Mouse (Mus musculus): ENCODE results near the gene Hagh. TPM values are rescaled to one million over a fixed set of nuclear protein-coding genes. Genes with fewer than 3 reads are reported as not detected.
A peak's percentile ranks its signal among the peaks of the same experiment; 100 is the strongest.

Hagh gene
- total RNA-seq, 4 experiments from 2014 or later: 121 to 133 (median 126) TPM

DNA sequence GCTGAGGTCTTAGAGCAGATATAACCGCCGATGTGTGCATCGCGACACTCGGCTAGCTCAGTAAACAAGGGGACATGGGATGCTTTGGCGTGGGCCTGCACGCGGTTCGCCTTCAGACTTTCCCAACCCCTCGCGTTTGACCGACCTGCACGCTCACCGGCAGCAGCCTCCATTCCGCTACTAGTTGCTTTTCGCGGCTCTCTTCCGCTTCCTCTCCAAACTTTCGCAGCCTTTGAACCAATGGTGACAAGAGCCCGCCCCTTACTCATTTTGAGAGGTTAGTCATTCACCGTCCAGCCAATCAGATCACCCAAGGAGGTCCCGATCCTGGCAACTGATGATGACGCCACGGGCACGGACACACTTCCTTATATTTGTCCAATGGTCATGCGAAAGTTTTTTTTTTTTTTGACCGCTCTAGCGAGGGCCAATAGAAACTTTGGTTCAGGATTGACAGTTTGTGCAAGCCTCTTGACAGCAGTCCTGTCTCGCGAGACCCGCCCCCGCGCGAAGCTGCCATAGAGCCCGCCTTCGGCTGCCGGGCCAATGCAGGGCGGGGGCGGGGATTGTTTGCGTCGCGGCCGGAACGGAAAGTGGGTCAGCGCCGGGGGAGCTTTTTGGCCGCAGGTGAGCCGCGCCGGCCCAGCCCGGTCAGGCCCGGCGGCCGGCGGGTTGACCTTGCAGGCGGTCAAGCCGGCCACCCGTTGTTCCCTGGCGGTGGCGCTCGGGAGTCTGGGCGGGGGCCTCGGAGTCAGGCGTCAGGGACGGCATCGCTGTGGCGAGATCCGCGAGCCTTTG, 46.4 kb downstream of the Hagh start, which contains the start of the genes Nubp2 and Spsb3:
TSS of gene Nubp2 (minus strand) at position 216 of the 798 bp plus-strand sequence.
TSS of gene Spsb3 (plus strand) at position 510 of the 798 bp plus-strand sequence.
- peak; percentile 99 to 100 for DNase-seq (ENCODE audit: low spot score in 2 of 2)

DNA sequence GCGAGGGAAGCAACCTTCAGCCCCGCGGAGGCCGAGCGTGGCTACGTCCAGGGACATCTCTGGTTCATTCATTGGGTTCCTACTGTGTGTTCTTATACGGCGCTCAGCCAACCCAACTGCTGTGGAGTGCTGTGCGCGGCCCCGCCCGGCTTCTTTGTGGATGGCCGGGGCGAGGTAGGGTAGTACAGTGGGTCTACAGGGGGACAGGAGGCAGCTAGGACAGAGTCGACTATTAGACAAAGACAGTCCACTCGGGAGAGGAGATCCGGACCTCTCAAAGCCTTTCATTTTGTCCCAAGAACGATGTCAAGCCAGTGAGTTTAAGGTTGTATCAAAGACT, 47.0 kb downstream of the Hagh start:
- no peak for DNase-seq (ENCODE audit: low spot score in 2 of 2)

DNA sequence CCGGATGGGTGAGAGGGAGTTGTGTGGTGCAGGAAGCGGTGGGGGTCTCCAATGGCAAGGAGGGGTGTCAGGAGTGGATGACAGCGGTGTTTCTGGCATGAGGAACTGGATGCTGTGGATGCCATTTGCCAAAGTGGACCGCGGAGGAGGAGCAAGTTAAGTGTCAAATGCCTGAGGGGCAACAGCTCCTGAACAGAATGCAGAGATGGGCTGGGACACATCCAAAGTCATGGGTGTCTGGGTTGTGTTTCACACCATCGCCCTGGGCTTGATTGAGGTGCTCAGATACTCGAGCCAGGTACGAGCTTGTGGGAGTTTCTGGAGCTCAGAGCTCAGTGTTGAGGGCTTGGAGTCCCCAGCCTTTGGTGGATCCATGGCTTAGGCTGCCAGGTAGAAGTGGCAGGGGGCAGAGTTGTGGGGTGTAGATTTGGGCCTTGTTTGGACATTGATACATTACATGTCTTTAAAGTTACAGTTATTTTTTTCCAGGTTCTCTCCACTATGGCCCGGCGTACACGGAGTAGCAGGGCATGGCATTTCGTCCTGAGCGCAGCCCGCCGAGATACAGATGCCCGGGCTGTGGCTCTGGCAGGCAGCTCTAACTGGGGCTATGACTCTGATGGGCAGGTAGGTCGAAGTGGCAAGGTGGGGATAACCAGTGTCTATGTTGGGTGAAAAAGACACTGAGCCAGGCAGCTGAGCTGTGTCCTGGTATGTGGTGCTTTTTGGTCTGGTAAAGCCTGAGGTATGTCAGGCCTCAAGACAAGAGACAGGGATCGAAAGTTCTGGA, 47.5 kb downstream of the Hagh start:
- no peak for DNase-seq (ENCODE audit: low spot score in 2 of 2)

DNA sequence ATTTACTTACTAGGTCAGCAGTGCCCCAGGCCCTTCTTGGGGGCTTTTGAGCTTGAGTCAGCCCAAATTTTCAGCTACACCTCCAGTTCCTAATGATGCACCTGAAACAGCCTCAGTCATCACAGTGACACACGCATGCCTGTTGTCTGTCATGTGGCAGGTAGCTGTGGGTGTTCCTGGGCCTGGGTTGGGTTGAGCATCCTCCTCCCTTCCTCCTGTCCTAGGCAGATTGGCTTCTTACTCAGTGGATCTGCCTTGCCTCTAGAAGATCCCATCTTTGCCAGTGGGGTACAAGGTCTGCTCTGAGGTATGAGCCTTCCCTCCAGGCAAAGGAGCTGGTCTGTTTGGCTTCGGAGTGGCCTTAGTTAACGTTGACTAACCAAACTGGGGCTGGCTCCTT, 48.9 kb downstream of the Hagh start:
- DNase-seq (ENCODE audit: low spot score in 2 of 2): no peak

DNA sequence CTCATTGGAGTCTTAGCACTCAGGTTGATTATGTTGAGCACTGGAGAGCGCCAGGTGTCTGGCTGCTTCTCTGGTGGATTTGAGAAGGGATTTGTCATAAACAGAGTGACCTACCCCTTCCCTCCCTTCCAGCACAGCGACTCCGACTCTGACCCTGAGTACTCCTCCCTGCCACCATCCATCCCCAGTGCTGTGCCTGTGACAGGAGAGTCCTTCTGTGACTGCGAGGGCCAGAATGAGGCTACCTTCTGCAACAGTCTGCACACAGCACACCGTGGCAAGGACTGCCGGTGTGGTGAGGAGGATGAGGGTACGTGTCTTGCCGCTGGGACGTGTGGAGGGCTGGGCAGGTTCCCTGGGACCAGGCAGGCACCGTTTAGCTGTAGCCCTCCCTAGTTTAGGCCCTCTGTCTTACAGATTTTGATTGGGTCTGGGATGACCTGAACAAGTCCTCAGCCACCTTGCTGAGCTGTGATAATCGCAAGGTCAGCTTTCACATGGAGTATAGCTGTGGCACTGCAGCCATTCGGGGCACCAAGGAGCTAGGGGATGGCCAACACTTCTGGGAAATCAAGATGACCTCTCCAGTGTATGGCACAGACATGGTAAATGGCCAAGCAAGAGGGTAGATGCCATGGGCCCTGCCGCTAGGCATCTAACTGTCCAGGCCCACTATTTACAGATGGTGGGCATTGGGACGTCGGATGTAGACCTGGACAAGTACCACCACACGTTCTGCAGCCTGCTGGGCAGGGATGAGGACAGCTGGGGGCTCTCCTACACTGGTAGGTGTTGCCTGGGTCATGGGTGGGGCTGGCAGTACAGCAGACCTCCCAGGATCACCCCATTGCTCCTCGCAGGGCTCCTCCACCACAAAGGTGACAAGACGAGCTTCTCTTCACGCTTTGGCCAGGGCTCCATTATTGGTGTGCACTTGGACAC, 50.5 kb downstream of the Hagh start:
- no peak for DNase-seq (ENCODE audit: low spot score in 2 of 2)

DNA sequence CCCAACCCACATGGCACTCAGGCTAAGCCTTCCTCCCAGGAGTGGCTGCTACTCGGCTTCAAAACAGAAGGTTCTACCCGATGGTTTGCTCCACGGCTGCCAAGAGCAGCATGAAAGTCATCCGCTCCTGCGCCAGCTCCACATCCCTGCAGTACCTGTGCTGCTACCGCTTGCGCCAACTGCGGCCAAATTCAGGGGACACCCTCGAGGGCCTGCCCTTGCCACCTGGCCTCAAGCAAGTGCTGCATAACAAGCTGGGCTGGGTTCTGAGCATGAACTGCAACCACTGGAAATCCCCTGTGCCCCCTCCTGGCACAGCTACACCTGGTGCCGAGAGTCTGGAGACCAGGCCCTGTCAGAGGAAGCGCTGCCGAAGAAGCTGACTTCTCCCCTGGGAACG, 51.4 kb downstream of the Hagh start:
- DNase-seq (ENCODE audit: low spot score in 2 of 2): peak in 1 of 2 experiments; percentile 31

DNA sequence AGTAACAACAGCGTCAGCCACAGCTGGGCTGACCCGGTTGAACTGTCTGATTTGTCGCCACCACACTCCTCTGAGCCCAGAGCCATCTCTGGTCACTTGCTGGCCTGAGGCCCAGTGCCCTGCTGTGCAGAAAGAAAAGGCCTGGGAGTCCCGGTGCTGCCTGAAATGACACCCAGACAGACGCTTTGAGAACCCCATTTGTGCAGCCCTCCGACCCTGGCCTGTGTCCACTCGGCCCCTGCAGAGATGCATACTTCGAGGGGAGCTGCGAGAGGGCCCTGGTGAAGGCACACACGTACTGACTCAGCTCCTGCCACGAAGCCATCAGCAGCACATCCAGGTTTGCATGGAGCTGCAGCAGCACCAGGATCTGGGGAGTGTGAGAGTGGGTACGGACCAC, 52.8 kb downstream of the Hagh start:
- DNase-seq (ENCODE audit: low spot score in 2 of 2): no peak

DNA sequence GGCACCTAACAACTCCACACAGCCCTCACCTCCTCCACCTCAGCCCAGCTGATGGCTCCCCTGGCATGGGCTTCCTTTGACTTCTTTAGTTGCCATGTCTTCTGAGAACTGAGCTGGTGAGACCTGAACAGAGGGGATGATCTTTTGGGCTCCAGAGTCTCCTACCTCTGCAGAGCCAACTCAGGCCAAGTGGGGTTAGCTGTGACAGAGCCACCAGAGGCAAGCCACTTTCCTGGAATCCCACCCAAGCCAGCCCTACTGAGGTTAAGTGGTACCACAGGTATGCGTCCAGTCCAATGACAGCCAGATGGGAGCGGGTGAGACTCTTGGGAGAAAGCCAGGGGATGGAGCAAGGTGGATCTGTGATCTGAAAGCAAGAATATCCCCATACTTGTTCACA, 53.3 kb downstream of the Hagh start:
- DNase-seq (ENCODE audit: low spot score in 2 of 2): no peak

DNA sequence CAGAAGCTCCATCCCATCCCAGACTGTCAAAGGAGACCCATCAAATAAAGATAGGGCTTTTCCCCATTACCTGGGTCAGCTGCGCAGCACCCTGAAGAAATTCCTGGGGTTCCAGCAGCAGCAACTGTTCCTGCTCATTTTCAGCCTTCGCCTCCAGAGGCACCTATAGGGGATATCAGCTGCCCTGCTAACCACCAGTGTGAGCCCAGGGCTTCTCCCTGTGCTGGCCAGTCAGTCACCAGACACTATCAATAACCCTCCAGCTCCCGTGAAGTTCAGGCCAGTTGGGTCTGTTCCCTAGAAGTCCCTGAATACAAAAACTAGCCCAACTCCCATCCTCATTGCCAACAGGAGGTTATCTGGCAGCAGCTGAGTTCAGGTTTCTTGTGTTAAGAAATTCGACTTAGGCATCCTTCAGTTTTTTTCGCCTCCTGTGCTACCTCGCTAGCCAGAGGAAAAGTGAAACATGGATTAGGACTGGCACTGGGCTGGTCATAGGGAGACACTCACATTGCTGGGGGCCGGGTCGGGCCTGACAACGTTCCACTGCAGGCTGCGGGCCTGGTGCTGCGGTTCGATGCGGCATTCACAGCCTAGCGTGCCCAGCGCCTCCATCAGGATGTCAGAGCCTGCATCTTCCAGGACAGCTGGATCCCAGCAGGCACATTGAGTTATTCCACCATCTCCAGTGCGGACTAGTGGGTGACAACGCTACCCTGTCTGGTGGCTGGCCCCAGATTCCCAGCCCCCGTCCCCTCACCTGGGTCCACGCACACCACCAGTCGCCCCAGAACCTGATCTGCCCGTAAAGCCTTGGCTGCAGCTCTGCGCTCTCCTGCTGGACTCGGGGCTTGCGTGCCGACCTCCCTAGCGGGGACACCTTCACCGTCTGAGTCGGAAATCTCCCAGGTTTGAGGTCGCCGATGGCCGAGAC, 54.4 kb downstream of the Hagh start:
- peak in 1 of 2 experiments; percentile 2 for DNase-seq (ENCODE audit: low spot score in 2 of 2)

DNA sequence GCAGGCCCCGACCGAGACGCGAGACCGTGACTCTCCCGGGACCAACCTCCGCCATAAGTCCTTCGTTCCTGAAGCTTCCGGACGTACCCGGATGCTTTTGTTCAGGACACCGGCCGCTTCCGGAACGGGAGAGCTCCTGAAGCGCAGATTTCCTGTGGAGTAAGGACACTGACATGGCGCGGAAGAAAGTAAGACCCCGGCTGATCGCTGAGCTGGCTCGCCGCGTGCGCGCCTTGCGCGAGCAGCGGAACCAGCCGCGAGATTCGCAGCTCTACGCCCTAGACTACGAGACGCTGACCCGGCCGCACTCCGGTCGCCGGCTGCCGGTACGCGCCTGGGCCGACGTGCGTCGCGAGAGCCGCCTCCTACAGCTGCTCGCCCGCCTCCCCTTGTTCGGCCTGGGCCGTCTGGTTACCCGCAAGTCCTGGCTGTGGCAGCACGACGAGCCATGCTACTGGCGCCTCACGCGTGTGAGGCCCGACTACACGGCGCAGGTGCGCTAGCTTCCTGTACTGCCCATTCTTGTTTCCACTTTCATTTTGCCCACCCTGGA, 55.1 kb downstream of the Hagh start, which contains the start of the genes Eme2 and Mrps34:
TSS of gene Eme2 (minus strand) at position 93 of the 553 bp plus-strand sequence.
TSS of gene Mrps34 (plus strand) at position 122 of the 553 bp plus-strand sequence.
- DNase-seq (ENCODE audit: low spot score in 2 of 2): peak in 1 of 2 experiments; percentile 78

DNA sequence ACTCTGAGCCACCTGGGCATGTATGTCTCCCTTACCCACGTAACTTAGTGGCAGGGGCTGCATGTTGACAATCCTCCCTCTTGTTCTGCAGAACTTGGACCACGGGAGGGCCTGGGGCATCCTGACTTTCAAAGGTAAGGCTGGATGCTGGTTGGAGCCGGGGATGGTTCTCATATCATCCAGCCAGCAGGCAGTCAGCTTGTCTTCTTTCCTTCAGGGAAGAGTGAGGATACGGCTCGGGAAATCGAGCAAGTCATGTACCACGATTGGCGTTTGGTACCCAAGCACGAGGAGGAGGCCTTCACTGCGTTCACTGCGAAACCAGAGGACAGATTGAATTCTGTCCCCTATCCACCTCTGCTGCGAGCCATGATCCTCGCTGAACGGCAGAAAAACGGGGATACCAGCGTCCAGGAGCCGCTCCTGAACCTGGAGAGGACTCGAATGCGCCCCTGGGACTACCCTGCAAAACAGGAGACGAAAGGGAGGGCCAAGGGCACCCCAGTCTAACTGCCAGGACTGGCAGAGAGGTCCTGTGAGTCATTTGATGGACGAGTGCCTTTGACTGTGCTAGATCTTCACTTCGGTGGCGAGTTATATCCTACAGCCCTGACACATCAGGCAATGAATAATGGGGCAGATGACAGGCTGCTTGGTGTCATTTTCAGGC, 55.8 kb downstream of the Hagh start:
- no peak for DNase-seq (ENCODE audit: low spot score in 2 of 2)

DNA sequence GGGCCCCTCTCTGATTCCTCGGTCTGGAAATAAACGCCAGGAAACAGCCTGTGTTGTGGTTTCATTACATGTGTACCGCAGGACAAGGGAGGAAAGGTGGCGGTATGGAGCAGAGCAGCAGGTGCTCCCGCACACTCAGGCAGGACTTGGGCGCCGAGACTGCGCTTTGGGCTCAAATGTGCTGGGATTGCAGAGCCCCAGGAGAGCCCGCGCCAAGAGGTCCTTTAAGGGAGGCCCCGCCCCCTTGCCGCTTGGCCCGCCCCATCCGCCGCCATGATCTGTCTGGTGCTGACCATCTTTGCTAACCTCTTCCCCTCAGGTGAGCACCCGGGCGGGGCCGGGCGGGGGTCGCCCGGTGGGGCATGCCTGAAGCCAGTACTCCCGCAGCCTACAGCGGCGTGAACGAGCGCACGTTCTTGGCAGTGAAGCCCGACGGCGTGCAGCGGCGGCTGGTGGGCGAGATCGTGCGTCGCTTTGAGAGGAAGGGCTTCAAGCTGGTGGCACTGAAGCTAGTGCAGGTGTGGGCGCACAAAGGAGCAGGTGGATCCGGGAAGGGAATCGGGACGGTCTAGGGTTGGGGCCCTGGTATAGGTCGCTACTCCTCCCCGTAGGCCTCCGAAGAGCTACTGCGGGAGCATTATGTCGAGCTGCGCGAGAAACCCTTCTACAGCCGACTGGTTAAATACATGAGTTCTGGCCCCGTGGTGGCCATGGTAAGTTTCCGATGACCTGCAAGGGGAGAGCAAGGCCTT, 56.5 kb downstream of the Hagh start, which contains the start of gene Nme3:
TSS of gene Nme3 (plus strand) at position 260 of the 752 bp plus-strand sequence.
- peak in 1 of 2 experiments; percentile 67 for DNase-seq (ENCODE audit: low spot score in 2 of 2)

DNA sequence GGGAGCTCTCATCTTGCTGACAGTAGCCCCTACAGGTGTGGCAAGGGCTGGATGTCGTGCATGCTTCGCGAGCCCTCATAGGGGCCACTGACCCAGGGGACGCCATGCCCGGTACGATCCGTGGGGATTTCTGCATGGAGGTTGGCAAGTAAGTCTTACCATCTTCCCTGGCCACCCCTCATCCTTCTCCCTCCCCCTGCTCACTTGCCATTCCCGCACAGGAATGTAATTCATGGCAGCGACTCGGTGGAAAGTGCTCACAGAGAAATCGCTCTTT, 57.0 kb downstream of the Hagh start:
- DNase-seq (ENCODE audit: low spot score in 2 of 2): no peak

DNA sequence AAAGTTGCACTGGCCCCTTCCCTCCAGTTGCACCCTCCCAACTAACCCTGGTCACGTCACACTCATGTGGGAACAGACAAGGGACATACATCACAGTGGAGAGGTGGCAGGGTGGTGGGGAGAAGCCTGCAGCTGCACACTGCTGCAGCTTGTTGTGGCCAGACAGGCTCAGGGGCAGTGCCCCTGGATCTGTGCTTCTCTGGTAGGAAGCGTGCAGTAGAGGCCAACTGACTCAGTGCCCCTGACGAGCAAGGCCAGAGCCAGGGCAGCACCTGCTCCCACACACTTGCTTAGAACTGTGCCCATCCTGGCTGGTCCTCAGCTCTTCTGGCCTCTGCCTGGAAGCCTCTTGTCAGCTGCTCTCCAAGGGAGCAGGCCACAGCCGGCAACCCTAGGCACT, 57.7 kb downstream of the Hagh start:
- DNase-seq (ENCODE audit: low spot score in 2 of 2): no peak

DNA sequence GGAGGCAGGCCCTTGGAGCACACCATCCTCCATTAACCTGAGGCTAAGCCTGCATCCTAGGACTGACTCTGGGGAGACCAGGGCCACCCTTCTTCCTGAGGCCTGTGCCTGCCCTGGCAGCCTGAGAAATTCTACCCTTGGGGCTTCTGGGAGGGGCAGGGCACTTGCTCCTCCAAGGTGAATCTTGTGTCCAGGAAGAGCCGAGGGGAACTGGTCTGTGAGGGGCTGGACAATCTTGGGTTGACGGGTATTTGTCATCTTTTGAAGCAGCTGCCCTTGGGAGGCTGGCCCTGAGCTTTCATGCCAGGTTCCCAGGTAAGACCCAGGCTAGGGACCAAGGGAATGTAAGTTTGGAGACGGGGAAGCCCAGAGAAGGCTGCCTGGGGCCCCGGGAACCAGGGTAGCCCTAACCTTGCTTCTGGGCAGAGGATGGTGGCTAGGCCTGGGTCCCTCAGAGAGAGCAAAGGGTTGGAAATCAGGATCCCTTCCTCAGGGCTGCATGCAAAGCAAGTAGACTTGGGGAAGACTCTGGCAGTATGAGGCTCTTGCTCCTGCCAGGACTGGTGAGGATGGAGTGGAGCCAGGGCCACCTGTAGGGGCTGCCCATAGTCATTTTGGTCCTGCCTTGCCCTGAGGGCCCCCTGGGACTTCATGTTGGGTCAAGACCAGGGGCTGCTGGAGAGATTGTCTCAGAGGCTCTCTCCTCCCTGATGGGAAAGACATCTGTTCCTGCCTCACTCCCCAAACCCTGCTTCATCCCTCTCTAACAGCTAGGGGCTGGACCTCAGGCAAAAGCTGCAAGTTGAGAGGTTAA, 58.3 kb downstream of the Hagh start:
- DNase-seq (ENCODE audit: low spot score in 2 of 2): no peak

DNA sequence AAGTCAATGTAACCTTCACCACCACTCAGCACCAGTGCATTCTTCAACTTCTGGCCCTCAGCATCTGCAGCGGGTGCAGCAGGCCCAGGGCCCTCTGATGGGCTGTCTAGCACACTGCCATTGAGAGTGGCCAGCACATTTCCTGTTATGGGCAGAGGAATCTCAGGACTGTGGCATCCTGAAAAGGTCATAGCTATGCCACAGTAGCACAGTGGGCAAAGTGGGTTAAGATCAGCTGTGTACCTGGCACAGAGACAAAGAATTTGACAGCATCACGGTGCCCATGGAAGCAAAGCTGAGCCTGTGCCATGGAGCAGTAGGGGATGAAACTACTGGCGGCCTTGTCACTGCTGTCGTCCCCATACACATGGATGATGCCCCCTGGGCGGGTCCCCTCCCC, 59.2 kb downstream of the Hagh start:
- DNase-seq (ENCODE audit: low spot score in 2 of 2): no peak

DNA sequence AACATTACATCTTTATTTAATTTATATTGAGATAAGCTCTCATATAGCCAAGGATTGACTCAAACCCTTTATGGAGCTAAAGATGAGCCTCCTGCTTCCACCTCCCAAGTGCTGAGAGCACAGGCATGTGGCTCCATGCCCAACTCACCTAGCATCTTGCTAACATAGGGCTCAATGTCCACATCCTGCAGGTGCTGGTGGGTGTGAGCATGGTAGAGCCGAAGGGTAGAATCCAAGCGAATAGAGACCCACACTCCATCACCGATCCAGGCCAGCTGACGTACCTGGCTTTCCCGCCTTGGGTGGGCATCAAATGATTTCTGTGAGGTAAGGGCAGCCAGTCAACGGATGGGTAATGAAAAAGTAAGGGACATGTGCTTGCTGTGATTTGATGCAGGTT, 60.1 kb downstream of the Hagh start:
- no peak for DNase-seq (ENCODE audit: low spot score in 2 of 2)

DNA sequence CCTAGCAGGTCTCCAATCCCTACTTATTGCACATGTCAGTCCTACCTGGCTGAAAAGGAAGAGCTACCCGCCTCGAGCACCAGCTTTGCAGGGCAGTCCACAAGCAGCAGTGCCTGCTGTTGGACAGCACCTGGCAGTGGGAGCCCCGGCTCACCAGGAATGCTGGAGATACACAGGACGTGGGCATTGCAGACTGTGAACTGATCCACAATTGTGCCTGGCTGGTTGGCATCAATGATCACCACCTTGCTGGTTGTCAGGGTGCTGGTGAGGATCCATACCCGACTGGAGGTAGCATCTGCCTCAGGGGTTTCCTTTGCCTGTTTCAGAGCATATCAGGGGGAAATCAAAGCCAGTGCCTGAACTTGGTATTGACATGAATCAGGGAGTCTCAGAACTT, 62.2 kb downstream of the Hagh start:
- no peak for DNase-seq (ENCODE audit: low spot score in 2 of 2)
